Mouse (Mus musculus): ENCODE data around the gene Sin3b. TPM values are rescaled to one million over a fixed set of nuclear protein-coding genes. Genes with fewer than 3 reads are reported as not detected.

Sin3b gene
- total and polyA plus RNA-seq, 2 experiments from 2014 or later, result 250 to 259 TPM

DNA sequence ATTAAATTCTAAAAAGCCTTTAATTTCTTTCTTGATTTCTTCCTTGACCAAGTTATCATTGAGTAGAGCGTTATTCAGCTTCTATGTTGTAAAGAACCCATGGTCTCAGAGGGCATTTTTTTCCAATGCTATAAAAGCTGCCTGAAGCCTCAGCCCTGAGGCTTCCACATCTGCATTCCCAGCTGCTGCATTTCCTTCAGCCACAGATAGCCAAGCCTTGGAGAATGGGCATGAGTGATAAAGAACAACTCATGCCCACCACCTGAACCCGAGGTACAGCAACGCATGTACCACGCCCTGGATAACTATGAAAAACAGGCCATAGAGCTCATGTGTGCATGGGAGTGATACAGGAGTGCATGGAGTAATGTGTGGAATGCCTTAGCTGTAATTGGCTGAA, 57.6 kb downstream of the Sin3b start:
- H3K4me2 ChIP-seq (ENCODE audit: low read depth, low read length), result no peak overlapping the region
- 95% methylated on average over 4 of the region's 4 CpGs for WGBS
- TF ChIP-seq CTCF (IDR thresholded peaks at IDR 0.05; ENCODE audit: low read depth), result no peak
- no peaks in the 10 kb centered on the region for H3K36me3 ChIP-seq (ENCODE audit: insufficient read depth, low read length)
- ATAC-seq, result no peak
- H3K9ac ChIP-seq (replicated peaks; ENCODE audit: low read length), result no peak overlapping the region
- no peak overlapping the region for H3K27ac ChIP-seq
- H3K27me3 ChIP-seq (ENCODE audit: insufficient read depth, low read length), result no peaks in the 10 kb centered on the region
- no peak for DNase-seq (ENCODE audit: low spot score)
- H3K4me1 ChIP-seq (ENCODE audit: insufficient read depth, low read length), result no peaks in the 10 kb centered on the region
- no peaks in the 10 kb centered on the region for H3K9me3 ChIP-seq (ENCODE audit: low read length)
- no peak overlapping the region for H3K4me3 ChIP-seq (ENCODE audit: low read length)

DNA sequence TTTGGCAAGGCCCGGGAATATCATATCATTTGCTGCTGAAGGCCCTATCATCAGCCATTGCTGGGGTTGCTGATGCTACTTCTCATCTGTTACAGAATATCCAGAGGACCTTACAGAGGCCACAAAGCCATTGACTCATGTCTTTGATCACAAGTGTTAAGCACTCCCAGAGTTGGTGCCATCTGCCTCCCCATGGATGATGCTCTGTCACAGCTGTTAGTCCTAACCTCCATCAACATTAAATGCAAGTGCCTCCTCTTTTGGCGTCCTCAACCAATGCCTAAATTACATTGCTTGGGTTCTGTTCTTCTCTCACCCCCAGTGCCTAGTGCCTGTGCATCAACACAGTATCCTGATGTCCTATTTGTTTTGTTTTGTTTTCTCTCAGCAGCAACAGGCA, 78.5 kb downstream of the Sin3b start:
- DNase-seq (ENCODE audit: low spot score) (no peak), ATAC-seq (no peak)
- Histone ChIP-seq H3K27ac (no peak overlapping the region), H3K9ac (replicated peaks; ENCODE audit: low read length) (no peak overlapping the region), H3K36me3 (ENCODE audit: insufficient read depth, low read length) (no peaks in the 10 kb centered on the region), H3K4me1 (ENCODE audit: insufficient read depth, low read length) (no peaks in the 10 kb centered on the region), H3K9me3 (ENCODE audit: low read length) (no peaks in the 10 kb centered on the region), H3K4me3 (ENCODE audit: low read length) (no peak overlapping the region), H3K4me2 (ENCODE audit: low read depth, low read length) (no peak overlapping the region), H3K27me3 (ENCODE audit: insufficient read depth, low read length) (no peaks in the 10 kb centered on the region)
- TF ChIP-seq CTCF (IDR thresholded peaks at IDR 0.05; ENCODE audit: low read depth), result no peak
- WGBS, result 84% methylated on average over 2 of the region's 2 CpGs

Small RNAs within 50 kb of the gene (microRNA-seq; reads per million reads assigned to microRNA genes)
- 0 reads per million in 2 experiments for gene Gm26237

Other genes with a start within 250 kb of the Sin3b start
- gene Cherp, start 248.1 kb upstream of the Sin3b start, total RNA-seq (2014; rRNA removed), result 27.0 and 90.6 TPM in 2 replicates
- 37.3 and 40.3 TPM in 2 replicates for gene Cherp, start 248.1 kb upstream of the Sin3b start, polyA plus RNA-seq (2015; fragmentation: Nextera tagmentation; extraction: Ambion mirVana)
- 57.3 and 65.8 TPM in 2 replicates for gene Slc35e1, start 230.7 kb upstream of the Sin3b start, total RNA-seq (2014; rRNA removed)
- 12.5 and 12.9 TPM in 2 replicates for gene Slc35e1, start 230.7 kb upstream of the Sin3b start, polyA plus RNA-seq (2015; fragmentation: Nextera tagmentation; extraction: Ambion mirVana)
- gene Med26, start 175.0 kb upstream of the Sin3b start, total RNA-seq (2014; rRNA removed), result 12.4 and 15.2 TPM in 2 replicates
- gene Med26, start 175.0 kb upstream of the Sin3b start, polyA plus RNA-seq (2015; fragmentation: Nextera tagmentation; extraction: Ambion mirVana), result 14.0 and 15.5 TPM in 2 replicates
- gene Smim7, start 152.2 kb upstream of the Sin3b start, total RNA-seq (2014; rRNA removed), result 94.4 and 106 TPM in 2 replicates
- 143 and 154 TPM in 2 replicates for gene Smim7, start 152.2 kb upstream of the Sin3b start, polyA plus RNA-seq (2015; fragmentation: Nextera tagmentation; extraction: Ambion mirVana)
- 63.4 and 71.8 TPM in 2 replicates for gene Tmem38a, start 151.2 kb upstream of the Sin3b start, total RNA-seq (2014; rRNA removed)
- 42.4 and 47.7 TPM in 2 replicates for gene Tmem38a, start 151.2 kb upstream of the Sin3b start, polyA plus RNA-seq (2015; fragmentation: Nextera tagmentation; extraction: Ambion mirVana)
- gene Nwd1, start 76.6 kb upstream of the Sin3b start, total RNA-seq (2014; rRNA removed), result 42.1 and 50.7 TPM in 2 replicates
- gene Nwd1, start 76.6 kb upstream of the Sin3b start, polyA plus RNA-seq (2015; fragmentation: Nextera tagmentation; extraction: Ambion mirVana), result 2.9 and 3.1 TPM in 2 replicates
- 0.68 and 1.5 TPM in 2 replicates for gene F2rl3, start 38.6 kb downstream of the Sin3b start, total RNA-seq (2014; rRNA removed)
- 0.20 and 0.29 TPM in 2 replicates for gene F2rl3, start 38.6 kb downstream of the Sin3b start, polyA plus RNA-seq (2015; fragmentation: Nextera tagmentation; extraction: Ambion mirVana)